Mouse (Mus musculus): ENCODE measurements around the gene Txndc11. TPM values are rescaled to one million over a fixed set of nuclear protein-coding genes. Genes with fewer than 3 reads are reported as not detected.
"Not testable (repeated sequence)": the region's sequence is repeated elsewhere in the genome, so short reads cannot be mapped to it uniquely, and the experiment has no call there.

Gene Txndc11
- polyA plus RNA-seq, 1 experiment from 2014 or later, result 39.3 TPM

DNA sequence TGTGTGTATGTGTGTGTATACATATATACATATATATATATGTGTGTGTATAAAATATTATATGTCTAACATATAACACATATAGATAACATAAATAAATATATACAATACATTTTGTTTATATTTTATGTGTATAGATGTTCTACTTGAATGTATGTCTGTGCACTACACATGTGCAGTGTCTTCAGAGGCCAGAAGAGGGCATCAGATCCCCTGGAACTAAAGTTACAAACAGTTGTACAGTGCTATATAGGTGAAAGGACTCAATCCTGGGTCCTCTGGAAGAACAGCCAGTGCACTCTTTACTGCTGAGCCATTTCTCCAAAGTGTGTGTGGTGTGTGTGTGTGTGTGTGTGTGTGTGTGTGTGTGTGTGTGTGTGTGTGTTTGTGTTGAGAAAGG, 20.1 kb upstream of the Txndc11 start:
- Histone ChIP-seq H3K4me1 (no peaks in the 10 kb centered on the region), H3K4me3 (replicated peaks) (no peak overlapping the region), H3K4me2 (no peak overlapping the region), H3K27me3 (replicated peaks) (no peaks in the 10 kb centered on the region), H3K36me3 (peaks cover 39% of the 10 kb centered on the region), H3K27ac (no peak overlapping the region), H3K9ac (no peak overlapping the region), H3K9me3 (no peaks in the 10 kb centered on the region)
- ATAC-seq (ENCODE audit: insufficient read depth, low FRiP score, low read depth), result no peak

DNA sequence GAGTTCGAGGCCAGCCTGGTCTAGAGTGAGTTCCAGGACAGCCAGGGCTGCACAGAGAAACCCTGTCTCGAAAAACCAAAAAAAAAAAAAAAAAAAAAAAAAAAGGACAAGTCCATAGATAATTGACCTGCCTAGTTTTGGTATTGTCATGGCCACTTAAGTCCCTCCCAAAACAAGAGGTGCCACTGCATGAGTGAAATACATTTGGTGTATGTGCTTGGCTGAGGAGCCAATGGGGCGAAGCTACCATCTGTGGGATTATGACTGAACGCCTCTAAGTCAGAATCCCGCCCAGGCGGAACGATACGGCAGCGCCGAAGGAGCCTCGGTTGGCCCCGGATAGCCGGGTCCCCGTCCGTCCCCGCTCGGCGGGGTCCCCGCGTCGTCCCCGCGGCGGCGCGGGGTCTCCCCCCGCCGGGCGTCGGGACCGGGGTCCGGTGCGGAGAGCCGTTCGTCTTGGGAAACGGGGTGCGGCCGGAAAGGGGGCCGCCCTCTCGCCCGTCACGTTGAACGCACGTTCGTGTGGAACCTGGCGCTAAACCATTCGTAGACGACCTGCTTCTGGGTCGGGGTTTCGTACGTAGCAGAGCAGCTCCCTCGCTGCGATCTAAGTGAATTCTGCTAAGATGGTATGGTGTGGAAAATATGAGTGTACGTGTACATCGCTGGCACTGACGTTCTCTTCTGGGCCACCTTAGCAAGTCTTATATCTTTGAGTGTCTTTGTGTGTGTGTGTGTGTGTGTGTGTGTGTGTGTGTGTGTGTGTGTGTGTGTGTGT, 9.4 kb upstream of the Txndc11 start:
- 19% methylated on average over 55 of the region's 56 CpGs for WGBS
- not testable (repeated sequence) for H3K9me3 ChIP-seq; H3K27me3 ChIP-seq (replicated peaks); H3K4me1 ChIP-seq; H3K27ac ChIP-seq; H3K4me2 ChIP-seq; ATAC-seq (ENCODE audit: insufficient read depth, low FRiP score, low read depth); H3K4me3 ChIP-seq (replicated peaks); H3K9ac ChIP-seq
- peaks cover 26% of the 10 kb centered on the region for H3K36me3 ChIP-seq

GRCm38 (mm10) chr16:11133476-11134347, 738 bp downstream of the Txndc11 start:
- no peaks in the 10 kb centered on the region for H3K27me3 ChIP-seq (replicated peaks)
- peak; percentile 45; the same call in 1 of the 2 replicates for ATAC-seq (ENCODE audit: insufficient read depth, low FRiP score, low read depth)
- no peaks in the 10 kb centered on the region for H3K9me3 ChIP-seq
- peak overlapping the region; percentile 88 for H3K27ac ChIP-seq
- H3K9ac ChIP-seq, result peak overlapping the region; percentile 87
- H3K4me2 ChIP-seq, result peak overlapping the region; percentile 58
- under 1% methylated on average over 33 of the region's 34 CpGs for WGBS
- H3K4me1 ChIP-seq, result peaks cover 15% of the 10 kb centered on the region; the same call in 1 of the 2 replicates
- peak overlapping the region; percentile 93 for H3K4me3 ChIP-seq (replicated peaks)
- peaks cover 7% of the 10 kb centered on the region for H3K36me3 ChIP-seq

DNA sequence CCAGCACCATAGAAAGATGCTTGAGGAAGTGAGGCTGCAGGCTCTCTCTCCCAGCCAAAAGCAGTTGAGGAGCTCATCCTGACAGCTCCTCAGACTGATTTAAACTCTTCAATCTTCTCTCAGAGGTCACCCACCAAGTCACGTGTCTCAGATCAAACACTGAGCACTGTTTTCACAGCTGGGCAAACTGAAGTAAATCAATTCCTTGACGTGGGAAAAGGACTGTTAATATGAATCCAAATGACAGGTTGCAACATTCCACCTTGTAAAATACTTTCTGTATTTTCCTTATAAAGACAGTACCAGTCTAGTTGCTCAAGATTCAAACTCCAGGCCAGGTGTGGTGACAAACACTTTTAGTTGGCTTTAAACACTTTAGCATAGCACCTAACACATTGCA, 1.6 kb downstream of the Txndc11 start:
- no peaks in the 10 kb centered on the region for H3K9me3 ChIP-seq
- H3K4me1 ChIP-seq, result peaks cover 15% of the 10 kb centered on the region; the same call in 1 of the 2 replicates
- WGBS, result 7% methylated on average over 2 of the region's 2 CpGs
- H3K27ac ChIP-seq, result no peak overlapping the region
- 0 out of 2 replicates have a peak, but pooled peaks cover 5% of the 10 kb centered on the region for H3K36me3 ChIP-seq
- peak overlapping the region; percentile 93 for H3K4me3 ChIP-seq (replicated peaks)
- H3K9ac ChIP-seq, result no peak overlapping the region
- H3K27me3 ChIP-seq (replicated peaks), result no peaks in the 10 kb centered on the region
- no peak for ATAC-seq (ENCODE audit: insufficient read depth, low FRiP score, low read depth)
- H3K4me2 ChIP-seq, result peak overlapping the region; percentile 58

DNA sequence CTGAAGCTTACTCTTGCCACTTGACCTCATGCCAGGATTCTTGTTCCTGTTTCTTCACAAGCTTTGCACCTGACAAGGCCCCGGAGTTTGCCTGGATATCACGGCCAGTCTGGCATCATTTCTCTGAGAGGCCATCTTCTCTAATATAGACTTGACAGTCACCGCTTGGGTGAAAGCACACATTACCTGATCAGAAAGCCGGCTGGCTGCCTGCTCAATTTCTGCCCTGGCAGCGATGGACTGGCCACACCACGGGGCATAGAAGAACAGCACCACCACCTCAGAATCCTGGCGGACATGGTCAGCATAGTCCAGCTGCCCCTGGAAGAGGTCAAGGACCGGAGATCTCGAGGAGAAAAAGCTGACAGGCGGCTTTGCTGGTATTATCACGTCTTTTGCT, 6.1 kb downstream of the Txndc11 start:
- Histone ChIP-seq H3K4me1 (peaks cover 13% of the 10 kb centered on the region; the same call in 1 of the 2 replicates), H3K27me3 (replicated peaks) (no peaks in the 10 kb centered on the region), H3K27ac (no peak overlapping the region), H3K4me2 (no peak overlapping the region), H3K36me3 (peaks cover 13% of the 10 kb centered on the region; the same call in 1 of the 2 replicates), H3K9me3 (no peaks in the 10 kb centered on the region), H3K9ac (no peak overlapping the region), H3K4me3 (replicated peaks) (no peak overlapping the region)
- no peak for ATAC-seq (ENCODE audit: insufficient read depth, low FRiP score, low read depth)
- 90% methylated on average over 11 of the region's 11 CpGs for WGBS

GRCm38 (mm10) chr16:11125371-11125770, 9.1 kb downstream of the Txndc11 start:
- 90% methylated on average over 2 of the region's 2 CpGs for WGBS
- H3K9ac ChIP-seq, result no peak overlapping the region
- H3K4me1 ChIP-seq, result no peaks in the 10 kb centered on the region
- H3K27me3 ChIP-seq (replicated peaks), result no peaks in the 10 kb centered on the region
- no peak overlapping the region for H3K4me3 ChIP-seq (replicated peaks)
- H3K9me3 ChIP-seq, result no peaks in the 10 kb centered on the region
- no peak overlapping the region for H3K27ac ChIP-seq
- no peak overlapping the region for H3K4me2 ChIP-seq
- ATAC-seq (ENCODE audit: insufficient read depth, low FRiP score, low read depth), result no peak
- H3K36me3 ChIP-seq, result peaks cover 18% of the 10 kb centered on the region; the same call in 1 of the 2 replicates

DNA sequence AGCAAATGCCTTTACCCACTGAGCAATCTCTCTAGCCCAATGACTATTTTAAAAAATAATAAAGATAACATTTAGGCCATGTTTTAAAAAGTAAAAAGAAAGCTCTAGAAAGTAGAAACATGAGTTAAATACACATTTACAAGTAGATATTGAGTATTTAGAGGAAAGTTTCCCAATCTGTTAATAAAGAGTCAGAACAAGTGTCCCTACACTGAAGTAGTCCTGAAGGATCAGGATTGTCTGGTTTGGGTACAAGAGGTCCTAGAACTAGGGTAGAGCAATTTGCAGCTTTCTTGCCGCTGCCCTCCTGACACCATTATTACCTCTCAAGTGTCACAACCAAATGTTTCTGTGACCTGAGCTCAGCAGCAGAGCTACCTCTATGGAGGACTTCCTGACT, 10.3 kb downstream of the Txndc11 start:
- Histone ChIP-seq H3K4me1 (no peaks in the 10 kb centered on the region), H3K27me3 (replicated peaks) (no peaks in the 10 kb centered on the region), H3K9me3 (no peaks in the 10 kb centered on the region), H3K4me2 (no peak overlapping the region), H3K4me3 (replicated peaks) (no peak overlapping the region), H3K27ac (no peak overlapping the region), H3K9ac (no peak overlapping the region), H3K36me3 (peaks cover 26% of the 10 kb centered on the region)
- no peak for ATAC-seq (ENCODE audit: insufficient read depth, low FRiP score, low read depth)
- 96% methylated on average over 1 of the region's 1 CpGs for WGBS

DNA sequence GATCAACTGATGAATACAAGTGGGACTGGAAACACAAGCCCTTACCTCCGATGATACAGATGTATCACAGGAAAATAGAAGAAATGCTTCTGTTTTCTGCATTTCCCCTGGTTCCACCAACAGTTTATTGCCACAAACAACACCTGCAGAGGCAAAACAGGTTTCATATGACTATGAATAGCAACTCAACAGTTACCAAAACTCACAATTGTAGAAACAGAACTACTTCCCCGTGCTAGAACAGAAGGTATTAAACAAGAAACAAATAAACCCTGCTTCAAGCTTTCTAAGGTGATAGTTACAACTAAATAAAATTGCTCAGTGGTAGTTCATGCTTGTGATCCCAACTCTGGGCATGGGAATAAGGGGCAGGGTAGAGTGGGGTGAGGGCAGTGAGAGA, 11.8 kb downstream of the Txndc11 start:
- H3K27me3 ChIP-seq (replicated peaks), result no peaks in the 10 kb centered on the region
- no peak overlapping the region for H3K27ac ChIP-seq
- no peaks in the 10 kb centered on the region for H3K9me3 ChIP-seq
- no peaks in the 10 kb centered on the region for H3K4me1 ChIP-seq
- no peak overlapping the region for H3K4me3 ChIP-seq (replicated peaks)
- peaks cover 28% of the 10 kb centered on the region for H3K36me3 ChIP-seq
- no peak overlapping the region for H3K4me2 ChIP-seq
- no peak overlapping the region for H3K9ac ChIP-seq
- ATAC-seq (ENCODE audit: insufficient read depth, low FRiP score, low read depth), result no peak
- 88% methylated on average over 2 of the region's 2 CpGs for WGBS

- Histone ChIP-seq H3K27ac (no peak overlapping the region), H3K27me3 (replicated peaks) (no peaks in the 10 kb centered on the region), H3K4me2 (no peak overlapping the region), H3K4me1 (no peaks in the 10 kb centered on the region), H3K36me3 (0 out of 2 replicates have a peak, but pooled peaks cover 2% of the 10 kb centered on the region), H3K9me3 (no peaks in the 10 kb centered on the region), H3K9ac (no peak overlapping the region), H3K4me3 (replicated peaks) (no peak overlapping the region)
- WGBS, result 54% methylated on average over 4 of the region's 4 CpGs
- no peak for ATAC-seq (ENCODE audit: insufficient read depth, low FRiP score, low read depth)
These were observed 25.2 kb downstream of the Txndc11 start for GRCm38 (mm10) chr16:11109198-11109740.

- Histone ChIP-seq H3K27me3 (replicated peaks) (no peaks in the 10 kb centered on the region), H3K27ac (no peak overlapping the region), H3K9ac (no peak overlapping the region), H3K4me1 (no peaks in the 10 kb centered on the region), H3K36me3 (peaks cover 7% of the 10 kb centered on the region; the same call in 1 of the 2 replicates), H3K9me3 (no peaks in the 10 kb centered on the region), H3K4me3 (replicated peaks) (no peak overlapping the region), H3K4me2 (no peak overlapping the region)
- no peak for ATAC-seq (ENCODE audit: insufficient read depth, low FRiP score, low read depth)
- WGBS, result 85% methylated on average over 1 of the region's 1 CpGs
These were observed 29.5 kb downstream of the Txndc11 start for GRCm38 (mm10) chr16:11104905-11105304.

GRCm38 (mm10) chr16:11097301-11097700, 37.1 kb downstream of the Txndc11 start:
- Histone ChIP-seq H3K9me3 (no peaks in the 10 kb centered on the region), H3K4me1 (no peaks in the 10 kb centered on the region), H3K36me3 (peaks cover 6% of the 10 kb centered on the region; the same call in 1 of the 2 replicates), H3K27ac (no peak overlapping the region), H3K4me3 (replicated peaks) (no peak overlapping the region), H3K4me2 (no peak overlapping the region), H3K27me3 (replicated peaks) (no peaks in the 10 kb centered on the region), H3K9ac (no peak overlapping the region)
- 87% methylated on average over 3 of the region's 3 CpGs for WGBS
- ATAC-seq (ENCODE audit: insufficient read depth, low FRiP score, low read depth), result no peak
